Mouse (Mus musculus) E14TG2a.4 (cell line): Measurements from ENCODE around the gene Dmkn.
A peak's percentile ranks its signal among the peaks of the same experiment; 100 is the strongest.

Source experiments
- CTCF ChIP-seq: conservative IDR thresholded peaks from 2 replicates; pipeline ENCODE4 v1.5.1; 2014; ENCODE audit warnings: low read length
- NANOG ChIP-seq: IDR thresholded peaks from 2 replicates; pipeline ENCODE4 v1.6.1; 2014; ENCODE audit warnings: borderline replicate concordance, low read length, mixed read lengths

DNA sequence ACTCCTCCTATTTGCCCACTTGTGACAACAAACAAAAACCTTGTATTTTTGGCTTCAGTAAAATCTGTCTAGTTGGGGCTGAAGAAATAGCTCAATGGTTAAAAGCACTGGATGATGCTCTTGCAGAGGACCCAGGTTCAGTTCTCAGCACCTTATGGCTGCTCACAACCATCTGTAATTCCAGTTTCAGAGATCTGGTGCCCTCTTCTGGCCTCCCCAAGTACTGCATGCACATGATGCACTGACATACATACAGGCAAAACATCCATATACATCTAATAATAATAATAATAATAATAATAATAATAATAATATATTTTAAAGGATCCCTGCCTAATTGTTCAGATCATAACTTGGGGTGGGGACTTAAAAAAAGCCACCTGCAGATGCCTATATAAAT is 37.1 kb downstream of the Dmkn start:
- peak; percentile 32 for TF ChIP-seq CTCF
- no peak for TF ChIP-seq NANOG
